Mouse (Mus musculus): Measurements from ENCODE around the gene Dnajb4.
"Not testable (repeated sequence)": the region's sequence is repeated elsewhere in the genome, so short reads cannot be mapped to it uniquely, and the experiment has no call there.

The Dnajb4 gene

DNA sequence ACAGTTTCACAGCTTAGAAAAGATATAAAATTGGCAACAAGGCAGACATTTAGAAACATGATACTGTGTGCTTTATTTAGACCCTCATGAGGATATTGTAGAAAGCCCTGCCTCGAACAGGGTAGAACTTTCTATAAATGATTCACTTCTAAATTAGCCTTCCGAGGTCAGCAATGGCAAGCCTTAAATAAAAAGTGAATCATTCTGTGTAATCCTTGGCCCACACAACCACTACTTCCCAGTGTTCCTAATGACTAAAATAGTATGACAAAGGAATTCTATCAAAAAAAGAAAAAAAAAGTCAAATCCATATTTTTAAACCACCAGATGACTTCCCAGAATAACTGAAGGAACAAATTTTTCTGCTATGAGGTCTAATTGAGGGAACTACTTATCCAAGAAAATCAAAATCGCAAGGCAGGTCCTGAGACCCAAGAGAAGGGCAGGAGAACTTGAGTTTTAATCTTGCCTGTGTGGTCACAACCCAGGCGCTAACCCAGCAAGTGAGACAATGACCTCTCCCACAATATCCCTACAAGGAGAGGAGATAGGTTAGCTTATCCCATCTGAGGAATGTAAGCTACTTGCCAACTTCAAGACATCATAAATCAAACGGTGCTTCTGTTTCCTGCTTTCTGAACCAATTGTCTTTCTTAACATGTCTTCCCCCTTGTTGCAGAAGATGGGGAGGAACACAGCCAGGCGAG, 67.0 kb downstream of the Dnajb4 start:
- DNase-seq = peak; percentile 57

DNA sequence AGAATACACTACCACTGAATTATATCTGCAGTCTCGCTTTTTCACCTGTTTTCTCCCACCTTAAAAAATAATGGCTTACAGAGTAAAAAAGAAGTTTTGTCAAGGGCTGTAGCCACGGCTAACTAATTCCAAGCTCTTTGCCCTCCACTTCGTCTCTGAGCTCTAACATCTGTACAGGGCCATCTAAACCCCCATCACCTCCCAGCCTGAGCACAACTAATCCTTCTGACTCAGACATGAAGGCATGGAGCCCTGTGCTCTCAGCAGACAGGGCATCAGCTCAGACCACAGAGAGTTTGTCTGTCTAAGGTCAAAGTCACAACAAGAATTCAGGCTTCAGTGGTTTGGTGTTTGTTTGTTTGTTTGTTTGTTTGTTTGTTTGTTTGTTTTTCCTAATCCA, 68.0 kb downstream of the Dnajb4 start:
- DNase-seq = no peak

DNA sequence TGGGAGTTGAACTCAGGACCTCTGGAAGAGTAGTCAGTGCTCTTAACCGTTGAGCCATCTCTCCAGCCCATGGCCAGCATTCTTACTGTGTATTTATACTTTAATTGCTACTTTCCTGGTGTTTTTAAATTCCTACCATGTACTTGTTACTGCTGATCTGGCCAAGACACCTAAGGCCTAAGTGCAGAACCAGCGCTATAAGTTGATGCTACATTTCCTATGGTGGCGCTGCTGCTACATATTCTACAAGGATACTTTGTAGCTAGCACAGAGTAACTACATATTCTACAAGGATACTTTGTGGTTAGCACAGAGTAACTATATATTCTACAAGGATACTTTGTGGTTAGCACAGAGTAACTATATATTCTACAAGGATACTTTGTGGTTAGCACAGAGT, 70.8 kb downstream of the Dnajb4 start:
- DNase-seq = not testable (repeated sequence)

DNA sequence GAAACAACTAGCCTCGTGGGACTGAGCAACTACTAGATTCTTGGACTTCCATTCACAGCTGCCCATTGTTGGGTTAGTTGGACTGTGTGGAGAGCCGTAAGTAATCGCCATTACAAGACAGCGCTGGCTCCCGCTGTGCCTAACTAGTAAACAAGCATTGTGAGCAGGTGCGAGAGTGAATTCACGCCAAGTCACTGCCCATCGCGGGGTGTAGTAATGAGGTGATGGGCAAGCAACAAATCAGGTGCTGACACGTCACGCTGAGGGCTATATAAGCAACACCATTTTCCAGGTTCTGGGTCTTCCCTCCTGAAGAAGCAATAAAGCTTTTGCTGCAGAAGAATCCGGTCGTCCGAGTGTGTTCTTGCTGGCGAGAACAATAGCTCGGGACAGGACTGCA, 74.0 kb downstream of the Dnajb4 start:
- not testable (repeated sequence) for DNase-seq

DNA sequence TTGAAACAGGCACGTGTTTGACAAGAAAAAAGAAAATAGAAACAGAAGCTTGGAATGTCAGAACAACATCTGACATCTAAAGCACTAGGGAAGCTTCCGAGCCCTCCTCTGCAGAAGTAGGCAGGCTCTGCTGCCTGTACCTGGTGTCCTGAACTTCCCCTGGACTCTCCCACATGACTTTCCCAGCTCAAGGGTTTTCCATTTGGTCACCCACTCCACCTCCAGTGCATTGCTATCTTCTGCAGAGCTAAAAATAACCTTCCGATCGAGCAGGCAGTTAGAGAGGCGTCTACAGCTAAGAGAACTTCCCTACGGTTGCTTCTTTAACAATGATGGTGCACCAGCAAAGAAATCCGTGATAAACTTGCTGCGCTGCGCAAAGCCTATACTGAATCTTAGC, 76.5 kb downstream of the Dnajb4 start:
- peak; percentile 45 for DNase-seq

DNA sequence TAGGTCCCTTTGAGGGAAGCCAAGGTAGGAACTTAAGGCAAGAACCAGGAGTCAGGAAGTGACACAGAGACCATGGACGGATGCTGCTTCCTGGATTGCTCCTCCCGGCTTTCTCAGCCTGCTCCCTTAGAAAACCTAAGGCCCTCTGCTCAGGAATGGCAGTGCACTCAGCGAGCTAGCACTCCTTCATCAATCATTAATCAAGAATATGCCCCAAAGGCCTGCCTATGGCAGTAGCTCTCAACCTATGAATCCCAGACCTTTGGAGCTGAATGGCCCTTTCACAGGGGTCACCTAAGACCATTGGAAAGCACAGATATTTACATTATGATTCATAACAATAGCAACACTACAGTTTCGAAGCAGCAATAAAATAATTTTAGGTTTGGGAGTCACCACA, 79.1 kb downstream of the Dnajb4 start:
- DNase-seq = no peak

DNA sequence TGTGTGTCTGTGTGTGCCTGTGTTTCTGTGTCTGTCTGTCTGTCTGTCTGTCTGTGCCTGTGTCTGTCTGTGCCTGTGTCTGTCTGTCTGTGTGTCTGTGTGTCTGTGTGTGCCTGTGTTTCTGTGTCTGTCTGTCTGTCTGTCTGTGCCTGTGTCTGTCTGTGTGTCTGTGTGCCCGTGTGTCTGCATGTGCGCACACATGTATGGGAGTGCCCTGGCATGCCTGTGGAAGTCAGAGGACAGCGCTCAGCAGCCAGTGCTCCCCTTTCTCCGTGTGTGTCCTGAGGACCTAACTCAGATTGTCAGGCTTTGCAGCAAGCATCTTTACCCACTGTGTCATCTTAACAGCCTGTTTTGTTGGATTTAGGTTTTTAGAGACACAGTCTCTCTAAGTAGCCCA, 80.7 kb downstream of the Dnajb4 start:
- not testable (repeated sequence) for DNase-seq

DNA sequence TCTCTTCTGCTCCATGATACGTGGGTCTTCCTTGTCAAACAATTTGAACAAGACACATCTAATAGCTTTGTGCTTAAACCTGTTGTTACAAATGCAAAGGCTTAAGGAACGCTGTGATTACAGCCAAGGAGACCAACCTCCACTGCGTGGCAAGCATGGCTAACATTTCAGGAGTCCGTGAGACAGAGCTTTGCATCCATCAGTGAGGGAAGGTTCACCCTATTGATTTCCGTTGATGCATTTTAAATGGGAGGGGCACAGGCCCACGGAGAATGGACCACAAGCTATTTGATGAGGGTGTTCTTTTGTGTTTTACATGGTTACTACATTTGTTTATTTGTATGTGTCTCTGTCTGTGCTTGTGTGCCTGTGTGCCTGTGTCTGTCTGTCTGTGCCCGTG, 81.5 kb downstream of the Dnajb4 start:
- no peak for DNase-seq
